Mouse (Mus musculus): ENCODE measurements around the gene Ccdc125. TPM values are rescaled to one million over a fixed set of nuclear protein-coding genes. Genes with fewer than 3 reads are reported as not detected.

The Ccdc125 gene
- total and polyA plus RNA-seq, 3 experiments = 0.13 to 0.59 TPM; not detected in 1

DNA sequence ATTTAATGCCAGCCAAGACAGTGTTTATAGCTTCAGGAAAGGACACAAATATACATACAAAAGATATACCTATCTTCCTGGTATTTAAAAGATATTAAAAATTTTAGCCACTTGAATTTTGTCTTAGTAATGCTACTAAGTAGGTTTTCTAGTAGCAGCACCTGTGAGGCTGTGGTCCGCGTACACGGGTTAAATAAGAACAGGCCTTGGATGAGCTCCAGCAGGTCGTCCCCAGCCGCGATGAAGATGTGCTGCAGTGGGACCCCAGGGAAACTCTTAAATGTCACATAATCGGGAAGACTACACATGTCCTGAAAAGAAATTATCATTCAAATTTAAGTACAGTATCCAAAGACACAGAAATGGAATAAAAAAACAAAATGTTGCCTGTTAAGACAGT lies 36.7 kb downstream of the Ccdc125 start:
- no peaks in the 10 kb centered on the region for H3K4me1 ChIP-seq (ENCODE audit: control insufficient read depth in 1 of 2, insufficient read depth in 2 of 2)
- H3K4me2 ChIP-seq (ENCODE audit: insufficient read depth, low read depth, poor library complexity, severe bottlenecking) = no peak overlapping the region
- H3K27ac ChIP-seq (ENCODE audit: insufficient read depth, low read depth) = no peak overlapping the region
- no peaks in the 10 kb centered on the region for H3K79me2 ChIP-seq (replicated peaks; ENCODE audit: control insufficient read depth, extremely low read depth, insufficient read depth, poor library complexity, severe bottlenecking)
- dilution Hi-C loops (cut with MboI; ENCODE audit: extremely low pct_ligation_motif_present, extremely low pct_unique_long_range_greater_than_20kb, low sequenced_read_pairs) (no loop called here), in situ Hi-C loops (cut with MboI; ENCODE audit: low pct_ligation_motif_present, low pct_unique_long_range_greater_than_20kb, low sequenced_read_pairs) (no loop called here)
- H3K9ac ChIP-seq (ENCODE audit: insufficient read depth, low read depth) = no peak overlapping the region
- H3K27me3 ChIP-seq (replicated peaks) = no peaks in the 10 kb centered on the region
- DNase-seq (ENCODE audit: extremely low read depth) = no peak
- no peak overlapping the region for H3K4me3 ChIP-seq (replicated peaks in 1 of 3; ENCODE audit: low read depth in 2 of 3, low read length in 2 of 3, poor library complexity in 1 of 3)
- peaks cover 46 to 90% of the 10 kb centered on the region in 2 experiments for H3K36me3 ChIP-seq (replicated peaks in 1 of 2; ENCODE audit: control insufficient read depth in 1 of 2, insufficient read depth in 1 of 2, low read length in 1 of 2)
- TF ChIP-seq CHD2 (IDR thresholded peaks at IDR 0.05; ENCODE audit: low read length) = no peak
- TF ChIP-seq ZKSCAN1 (IDR thresholded peaks at IDR 0.05; ENCODE audit: borderline replicate concordance, low read depth, low read length) = no peak
- TF ChIP-seq JUN (IDR thresholded peaks at IDR 0.05; ENCODE audit: insufficient read depth, low read depth, low read length) = no peak
- no peak for TF ChIP-seq BHLHE40 (IDR thresholded peaks at IDR 0.05; ENCODE audit: low read depth, low read length)
- no peak for TF ChIP-seq MAX (IDR thresholded peaks at IDR 0.05; ENCODE audit: low read length)
- TF ChIP-seq JUND (conservative IDR thresholded peaks at IDR 0.05; ENCODE audit: low read depth, low read length) = no peak
- TF ChIP-seq PAX5 (IDR thresholded peaks at IDR 0.05; ENCODE audit: low read length) = no peak
- H3K9me3 ChIP-seq (replicated peaks; ENCODE audit: low read length) = no peaks in the 10 kb centered on the region

DNA sequence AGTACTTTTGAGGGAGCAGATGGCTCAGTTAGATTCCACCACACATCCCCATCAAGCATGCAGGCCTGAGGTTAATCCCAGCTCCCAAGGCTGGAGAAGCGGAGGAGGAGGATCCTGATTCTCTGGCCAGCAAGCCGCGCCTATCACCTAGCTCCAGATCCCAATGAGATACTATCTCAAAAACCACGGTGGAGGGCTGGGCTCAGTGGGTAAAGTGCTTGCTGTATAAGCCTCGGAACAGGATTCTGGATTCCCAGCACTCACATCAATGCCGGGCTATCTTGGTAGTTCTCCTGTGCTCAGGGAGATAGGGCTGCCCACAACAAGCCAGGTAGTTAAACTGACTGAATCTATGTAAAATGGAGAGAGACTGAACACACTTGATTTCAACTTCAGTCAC lies 46.0 kb downstream of the Ccdc125 start:
- Histone ChIP-seq H3K27ac (ENCODE audit: insufficient read depth, low read depth) (no peak overlapping the region), H3K4me1 (ENCODE audit: control insufficient read depth in 1 of 2, insufficient read depth in 2 of 2) (no peaks in the 10 kb centered on the region), H3K79me2 (replicated peaks; ENCODE audit: control insufficient read depth, extremely low read depth, insufficient read depth, poor library complexity, severe bottlenecking) (peaks cover 2% of the 10 kb centered on the region; the same call in 1 of the 2 replicates), H3K4me2 (ENCODE audit: insufficient read depth, low read depth, poor library complexity, severe bottlenecking) (no peak overlapping the region), H3K36me3 (replicated peaks in 1 of 2; ENCODE audit: control insufficient read depth in 1 of 2, insufficient read depth in 1 of 2, low read length in 1 of 2) (peaks cover 51 to 83% of the 10 kb centered on the region in 2 experiments), H3K9me3 (replicated peaks; ENCODE audit: low read length) (no peaks in the 10 kb centered on the region), H3K9ac (ENCODE audit: insufficient read depth, low read depth) (no peak overlapping the region), H3K27me3 (replicated peaks) (no peaks in the 10 kb centered on the region), H3K4me3 (replicated peaks in 1 of 3; ENCODE audit: low read depth in 2 of 3, low read length in 2 of 3, poor library complexity in 1 of 3) (no peak overlapping the region)
- in situ Hi-C loops (cut with MboI; ENCODE audit: low pct_ligation_motif_present, low pct_unique_long_range_greater_than_20kb, low sequenced_read_pairs) (no loop called here), dilution Hi-C loops (cut with MboI; ENCODE audit: extremely low pct_ligation_motif_present, extremely low pct_unique_long_range_greater_than_20kb, low sequenced_read_pairs) (no loop called here)
- no peak for TF ChIP-seq MAZ (IDR thresholded peaks at IDR 0.05; ENCODE audit: low read depth, low read length)
- no peak for TF ChIP-seq TCF12 (IDR thresholded peaks at IDR 0.05; ENCODE audit: low read depth, low read length)
- TF ChIP-seq SIN3A (IDR thresholded peaks at IDR 0.05; ENCODE audit: low read length) = no peak
- TF ChIP-seq ZKSCAN1 (IDR thresholded peaks at IDR 0.05; ENCODE audit: borderline replicate concordance, low read depth, low read length) = no peak
- no peak for TF ChIP-seq RAD21 (IDR thresholded peaks at IDR 0.05; ENCODE audit: low read depth, low read length)
- no peak for TF ChIP-seq EP300 (IDR thresholded peaks at IDR 0.05; ENCODE audit: low read length)
- DNase-seq (ENCODE audit: extremely low read depth) = no peak

DNA sequence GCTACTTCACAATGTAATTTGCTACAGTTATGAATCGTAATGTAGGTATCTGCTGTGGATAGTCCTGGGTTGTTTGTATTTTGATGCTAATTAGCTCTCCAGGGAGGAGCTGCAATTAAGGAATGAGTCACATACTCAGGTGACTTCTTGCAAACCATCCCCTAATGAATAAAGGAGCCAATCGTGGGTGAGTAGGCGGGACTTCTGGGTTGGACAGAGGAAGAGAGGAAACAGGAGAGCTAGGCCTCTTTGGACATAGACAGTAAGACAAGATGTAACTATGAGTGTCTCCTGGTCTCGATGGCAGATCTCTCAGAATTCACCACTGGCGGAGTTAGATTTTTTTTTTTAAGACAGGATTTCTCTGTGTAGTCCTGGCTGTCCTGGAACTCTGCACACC lies 52.1 kb downstream of the Ccdc125 start:
- in situ Hi-C loops (cut with MboI; ENCODE audit: low pct_ligation_motif_present, low pct_unique_long_range_greater_than_20kb, low sequenced_read_pairs) (no loop called here), dilution Hi-C loops (cut with MboI; ENCODE audit: extremely low pct_ligation_motif_present, extremely low pct_unique_long_range_greater_than_20kb, low sequenced_read_pairs) (no loop called here)
- no peak overlapping the region for H3K4me3 ChIP-seq (replicated peaks in 1 of 3; ENCODE audit: low read depth in 2 of 3, low read length in 2 of 3, poor library complexity in 1 of 3)
- TF ChIP-seq MAFK (IDR thresholded peaks at IDR 0.05; ENCODE audit: insufficient replicate concordance, low read length) (no peak), HCFC1 (IDR thresholded peaks at IDR 0.05; ENCODE audit: low read depth, low read length) (no peak), SMC3 (IDR thresholded peaks at IDR 0.05; ENCODE audit: low read depth, low read length) (no peak), USF1 (IDR thresholded peaks at IDR 0.05; ENCODE audit: low read depth, low read length) (no peak), MEF2A (IDR thresholded peaks at IDR 0.05; ENCODE audit: borderline replicate concordance, low read depth, low read length) (no peak), MAX (IDR thresholded peaks at IDR 0.05; ENCODE audit: low read length) (no peak), MXI1 (IDR thresholded peaks at IDR 0.05; ENCODE audit: low read depth, low read length) (no peak), SIN3A (IDR thresholded peaks at IDR 0.05; ENCODE audit: low read length) (no peak), CHD1 (IDR thresholded peaks at IDR 0.05; ENCODE audit: low read depth, low read length) (no peak), ELF1 (IDR thresholded peaks at IDR 0.05; ENCODE audit: low read depth, low read length) (no peak), JUN (IDR thresholded peaks at IDR 0.05; ENCODE audit: insufficient read depth, low read depth, low read length) (no peak), ZKSCAN1 (IDR thresholded peaks at IDR 0.05; ENCODE audit: borderline replicate concordance, low read depth, low read length) (no peak), ZC3H11A (IDR thresholded peaks at IDR 0.05; ENCODE audit: low read depth, low read length) (no peak), USF2 (conservative IDR thresholded peaks at IDR 0.05; ENCODE audit: low read depth, low read length) (no peak), KAT2A (IDR thresholded peaks at IDR 0.05; ENCODE audit: insufficient replicate concordance, low read length) (no peak), MAZ (IDR thresholded peaks at IDR 0.05; ENCODE audit: low read depth, low read length) (no peak)
- no peaks in the 10 kb centered on the region for H3K9me3 ChIP-seq (replicated peaks; ENCODE audit: low read length)
- DNase-seq (ENCODE audit: extremely low read depth) = no peak
- H3K27me3 ChIP-seq (replicated peaks) = no peaks in the 10 kb centered on the region
- no peak overlapping the region for H3K9ac ChIP-seq (ENCODE audit: insufficient read depth, low read depth)
- H3K27ac ChIP-seq (ENCODE audit: insufficient read depth, low read depth) = no peak overlapping the region
- H3K4me1 ChIP-seq (ENCODE audit: control insufficient read depth in 1 of 2, insufficient read depth in 2 of 2) = no peaks in the 10 kb centered on the region; a peak in 1 of 4 replicates
- H3K79me2 ChIP-seq (replicated peaks; ENCODE audit: control insufficient read depth, extremely low read depth, insufficient read depth, poor library complexity, severe bottlenecking) = peaks cover 26% of the 10 kb centered on the region; the same call in 1 of the 2 replicates
- H3K36me3 ChIP-seq (replicated peaks in 1 of 2; ENCODE audit: control insufficient read depth in 1 of 2, insufficient read depth in 1 of 2, low read length in 1 of 2) = peaks cover 36 to 71% of the 10 kb centered on the region in 2 experiments
- no peak overlapping the region for H3K4me2 ChIP-seq (ENCODE audit: insufficient read depth, low read depth, poor library complexity, severe bottlenecking)

Data from CH12.LX (cell line).